Mouse (Mus musculus) adrenal gland (tissue): ENCODE measurements around the gene Coro7.
"Not testable (repeated sequence)": the region's sequence is repeated elsewhere in the genome, so short reads cannot be mapped to it uniquely, and the experiment has no call there.

Experiments
- intact Hi-C: fragments of 180-260 bp; cut with DNase I; formaldehyde crosslinking; loops from one replicate; pipeline ENCODE4 v1.15.1; 2025
- long read RNA-seq, 2 experiments: library from polyadenylated mRNA; unstranded; transcript quantifications; one replicate each; pipeline ENCODE4 v2.0.0; 2020; ENCODE audit warnings: borderline replicate concordance in 1 of 2; ENCODE audit not compliant: insufficient replicate concordance in 1 of 2

The Coro7 gene
- long read RNA-seq, experiment 1, full-length matches to known transcripts = 2 of 8 reads
- long read RNA-seq, experiment 1, partial matches to known transcripts = 4 of 8 reads
- long read RNA-seq, experiment 1, other reads (novel, unspliced or antisense) = 2 of 8 reads
- long read RNA-seq, experiment 2, full-length matches to known transcripts = 1 of 5 reads
- long read RNA-seq, experiment 2, partial matches to known transcripts = 2 of 5 reads
- long read RNA-seq, experiment 2, other reads (novel, unspliced or antisense) = 2 of 5 reads

- intact Hi-C loops = no loop called here
These were observed at the start of gene Coro7 for GRCm38 (mm10) chr16:4679121-4680018. Gene Coro7, minus strand, starts transcription at chr16:4679777.

- intact Hi-C loops = no loop called here
These were observed 48.4 kb upstream of the Coro7 start for GRCm38 (mm10) chr16:4727963-4728362.

- intact Hi-C loops = no loop called here
These were observed 47.9 kb upstream of the Coro7 start for GRCm38 (mm10) chr16:4727526-4727925.

GRCm38 (mm10) chr16:4726528-4727128, 47.1 kb upstream of the Coro7 start:
- intact Hi-C loops = no loop called here

GRCm38 (mm10) chr16:4725780-4726527, 46.4 kb upstream of the Coro7 start, which contains the start of gene Hmox2:
Gene Hmox2, plus strand, starts transcription at chr16:4726361.
- intact Hi-C loops = no loop called here

- intact Hi-C loops = no loop called here
These were observed 45.7 kb upstream of the Coro7 start for GRCm38 (mm10) chr16:4725266-4725665.

GRCm38 (mm10) chr16:4722915-4723209, 43.3 kb upstream of the Coro7 start:
- intact Hi-C loops = no loop called here

- intact Hi-C loops = no loop called here
These were observed 42.7 kb upstream of the Coro7 start for GRCm38 (mm10) chr16:4722128-4722914.

- intact Hi-C loops = no loop called here
These were observed 39.4 kb upstream of the Coro7 start, which contains the start of gene Nmral1 for GRCm38 (mm10) chr16:4718753-4719518. Gene Nmral1, minus strand, starts transcription at chr16:4719356.

GRCm38 (mm10) chr16:4717866-4718265, 38.3 kb upstream of the Coro7 start:
- intact Hi-C loops = no loop called here

GRCm38 (mm10) chr16:4713861-4714710, 34.5 kb upstream of the Coro7 start:
- intact Hi-C loops = no loop called here

- intact Hi-C loops = no loop called here
These were observed 31.6 kb upstream of the Coro7 start for GRCm38 (mm10) chr16:4711173-4711572.

GRCm38 (mm10) chr16:4705541-4705940, 26.0 kb upstream of the Coro7 start:
- intact Hi-C loops = no loop called here

GRCm38 (mm10) chr16:4702646-4703045, 23.1 kb upstream of the Coro7 start:
- intact Hi-C loops = no loop called here

GRCm38 (mm10) chr16:4701211-4701610, 21.6 kb upstream of the Coro7 start:
- intact Hi-C loops = no loop called here

GRCm38 (mm10) chr16:4689371-4689770, 9.8 kb upstream of the Coro7 start:
- intact Hi-C loops = not testable (repeated sequence)

- intact Hi-C loops = no loop called here
These were observed 4.8 kb upstream of the Coro7 start for GRCm38 (mm10) chr16:4684457-4684791.

- intact Hi-C loops = no loop called here
These were observed 4.2 kb upstream of the Coro7 start for GRCm38 (mm10) chr16:4683581-4684456.
